Mouse (Mus musculus): ENCODE data around the gene Klf16.

- TF ChIP-seq POLR2A (IDR thresholded peaks at IDR 0.05; ENCODE audit: control insufficient read depth, extremely low read depth, insufficient read depth, low read length, poor library complexity) (no peak), CTCF (IDR thresholded peaks at IDR 0.05; ENCODE audit: borderline replicate concordance, control insufficient read depth, extremely low read depth, insufficient read depth, low read length, poor library complexity) (no peak)
These were observed 8.2 kb downstream of the Klf16 start for GRCm38 (mm10) chr10:80568876-80569275.

Measured in thymus, adult 2 months (tissue).